Mouse (Mus musculus): Measurements from ENCODE around the gene Erbb4. TPM values are rescaled to one million over a fixed set of nuclear protein-coding genes. Genes with fewer than 3 reads are reported as not detected.

The Erbb4 gene
- polyA plus RNA-seq, 1 experiment from 2014 or later: 22.3 TPM

- DNase-seq (no peak), ATAC-seq (ENCODE audit: low FRiP score, low TSS enrichment) (no peak)
- no peak overlapping the region for H3K4me2 ChIP-seq (ENCODE audit: low read length)
- no peaks in the 10 kb centered on the region for H3K9me3 ChIP-seq (ENCODE audit: control insufficient read depth, low read length)
- H3K4me3 ChIP-seq (replicated peaks; ENCODE audit: low read depth, low read length): no peak overlapping the region
- no peak overlapping the region for H3K9ac ChIP-seq (replicated peaks; ENCODE audit: low read length)
- H3K4me1 ChIP-seq (ENCODE audit: control insufficient read depth, insufficient read depth, low read length): no peaks in the 10 kb centered on the region
- no peak overlapping the region for H3K27ac ChIP-seq (replicated peaks; ENCODE audit: low read depth, low read length)
- H3K27me3 ChIP-seq (ENCODE audit: control insufficient read depth, insufficient read depth, low read length): no peaks in the 10 kb centered on the region
- no peaks in the 10 kb centered on the region for H3K36me3 ChIP-seq (ENCODE audit: control insufficient read depth, insufficient read depth, low read length)
- 81% methylated on average over 5 of the region's 5 CpGs for WGBS
These were observed 683.4 kb downstream of the Erbb4 start for GRCm38 (mm10) chr1:68424336-68424983.

- Histone ChIP-seq H3K4me1 (ENCODE audit: control insufficient read depth, insufficient read depth, low read length) (peaks cover 8% of the 10 kb centered on the region), H3K4me2 (ENCODE audit: low read length) (no peak overlapping the region), H3K9ac (replicated peaks; ENCODE audit: low read length) (no peak overlapping the region), H3K9me3 (ENCODE audit: control insufficient read depth, low read length) (no peaks in the 10 kb centered on the region), H3K36me3 (ENCODE audit: control insufficient read depth, insufficient read depth, low read length) (no peaks in the 10 kb centered on the region), H3K4me3 (replicated peaks; ENCODE audit: low read depth, low read length) (no peak overlapping the region), H3K27me3 (ENCODE audit: control insufficient read depth, insufficient read depth, low read length) (no peaks in the 10 kb centered on the region), H3K27ac (replicated peaks; ENCODE audit: low read depth, low read length) (0 out of 2 replicates have a peak overlapping the region, but pooled peaks have one; percentile 26)
- ATAC-seq (ENCODE audit: low FRiP score, low TSS enrichment) (no peak; the same call in 1 of the 2 replicates), DNase-seq (peak; percentile 33)
- WGBS: 10% methylated on average over 4 of the region's 4 CpGs
These were observed 706.7 kb downstream of the Erbb4 start for GRCm38 (mm10) chr1:68401204-68401603.

GRCm38 (mm10) chr1:68371531-68371930 is 736.3 kb downstream of the Erbb4 start:
- WGBS: 93% methylated on average over 2 of the region's 2 CpGs
- no peak for DNase-seq

GRCm38 (mm10) chr1:68333714-68334113 is 774.1 kb downstream of the Erbb4 start:
- no peak overlapping the region for H3K27ac ChIP-seq (replicated peaks; ENCODE audit: low read depth, low read length)
- no peaks in the 10 kb centered on the region for H3K9me3 ChIP-seq (ENCODE audit: control insufficient read depth, low read length)
- H3K36me3 ChIP-seq (ENCODE audit: control insufficient read depth, insufficient read depth, low read length): no peaks in the 10 kb centered on the region
- no peak for ATAC-seq (ENCODE audit: low FRiP score, low TSS enrichment)
- H3K4me1 ChIP-seq (ENCODE audit: control insufficient read depth, insufficient read depth, low read length): no peaks in the 10 kb centered on the region
- no peak for DNase-seq
- no peak overlapping the region for H3K4me2 ChIP-seq (ENCODE audit: low read length)
- H3K4me3 ChIP-seq (replicated peaks; ENCODE audit: low read depth, low read length): no peak overlapping the region
- 36% methylated on average over 2 of the region's 2 CpGs for WGBS
- no peaks in the 10 kb centered on the region for H3K27me3 ChIP-seq (ENCODE audit: control insufficient read depth, insufficient read depth, low read length)
- no peak overlapping the region for H3K9ac ChIP-seq (replicated peaks; ENCODE audit: low read length)

More at GRCm38 (mm10) chr1:68371531-68371930, 736.3 kb downstream of the Erbb4 start:
- Histone ChIP-seq H3K4me3 (replicated peaks; ENCODE audit: low read depth, low read length) (no peak overlapping the region), H3K9me3 (ENCODE audit: control insufficient read depth, low read length) (no peaks in the 10 kb centered on the region), H3K4me1 (ENCODE audit: control insufficient read depth, insufficient read depth, low read length) (no peaks in the 10 kb centered on the region), H3K4me2 (ENCODE audit: low read length) (no peak overlapping the region), H3K36me3 (ENCODE audit: control insufficient read depth, insufficient read depth, low read length) (no peaks in the 10 kb centered on the region), H3K27me3 (ENCODE audit: control insufficient read depth, insufficient read depth, low read length) (no peaks in the 10 kb centered on the region), H3K9ac (replicated peaks; ENCODE audit: low read length) (no peak overlapping the region), H3K27ac (replicated peaks; ENCODE audit: low read depth, low read length) (no peak overlapping the region)
- no peak for ATAC-seq (ENCODE audit: low FRiP score, low TSS enrichment)

- Histone ChIP-seq H3K9ac (replicated peaks; ENCODE audit: low read length) (no peak overlapping the region), H3K4me1 (ENCODE audit: control insufficient read depth, insufficient read depth, low read length) (no peaks in the 10 kb centered on the region), H3K4me2 (ENCODE audit: low read length) (no peak overlapping the region), H3K9me3 (ENCODE audit: control insufficient read depth, low read length) (no peaks in the 10 kb centered on the region), H3K27ac (replicated peaks; ENCODE audit: low read depth, low read length) (no peak overlapping the region), H3K4me3 (replicated peaks; ENCODE audit: low read depth, low read length) (no peak overlapping the region), H3K36me3 (ENCODE audit: control insufficient read depth, insufficient read depth, low read length) (no peaks in the 10 kb centered on the region), H3K27me3 (ENCODE audit: control insufficient read depth, insufficient read depth, low read length) (no peaks in the 10 kb centered on the region)
- no peak for DNase-seq
- no peak for ATAC-seq (ENCODE audit: low FRiP score, low TSS enrichment)
- 93% methylated on average over 4 of the region's 4 CpGs for WGBS
These were observed 802.0 kb downstream of the Erbb4 start for GRCm38 (mm10) chr1:68305813-68306212.

GRCm38 (mm10) chr1:68284443-68284842 is 823.4 kb downstream of the Erbb4 start:
- H3K9ac ChIP-seq (replicated peaks; ENCODE audit: low read length): no peak overlapping the region
- H3K9me3 ChIP-seq (ENCODE audit: control insufficient read depth, low read length): no peaks in the 10 kb centered on the region
- WGBS: 74% methylated on average over 2 of the region's 2 CpGs
- no peaks in the 10 kb centered on the region for H3K36me3 ChIP-seq (ENCODE audit: control insufficient read depth, insufficient read depth, low read length)
- no peaks in the 10 kb centered on the region for H3K4me1 ChIP-seq (ENCODE audit: control insufficient read depth, insufficient read depth, low read length)
- no peak for ATAC-seq (ENCODE audit: low FRiP score, low TSS enrichment)
- DNase-seq: no peak
- no peak overlapping the region for H3K4me3 ChIP-seq (replicated peaks; ENCODE audit: low read depth, low read length)
- H3K27me3 ChIP-seq (ENCODE audit: control insufficient read depth, insufficient read depth, low read length): no peaks in the 10 kb centered on the region
- no peak overlapping the region for H3K4me2 ChIP-seq (ENCODE audit: low read length)
- no peak overlapping the region for H3K27ac ChIP-seq (replicated peaks; ENCODE audit: low read depth, low read length)

- H3K4me2 ChIP-seq (ENCODE audit: low read length): no peak overlapping the region
- DNase-seq: no peak
- H3K4me1 ChIP-seq (ENCODE audit: control insufficient read depth, insufficient read depth, low read length): no peaks in the 10 kb centered on the region
- ATAC-seq (ENCODE audit: low FRiP score, low TSS enrichment): no peak
- no peak overlapping the region for H3K4me3 ChIP-seq (replicated peaks; ENCODE audit: low read depth, low read length)
- WGBS: 73% methylated on average over 5 of the region's 5 CpGs
- no peak overlapping the region for H3K9ac ChIP-seq (replicated peaks; ENCODE audit: low read length)
- H3K9me3 ChIP-seq (ENCODE audit: control insufficient read depth, low read length): no peaks in the 10 kb centered on the region
- H3K27me3 ChIP-seq (ENCODE audit: control insufficient read depth, insufficient read depth, low read length): no peaks in the 10 kb centered on the region
- H3K27ac ChIP-seq (replicated peaks; ENCODE audit: low read depth, low read length): no peak overlapping the region
- no peaks in the 10 kb centered on the region for H3K36me3 ChIP-seq (ENCODE audit: control insufficient read depth, insufficient read depth, low read length)
These were observed 832.0 kb downstream of the Erbb4 start for GRCm38 (mm10) chr1:68275819-68276218.

- ATAC-seq (ENCODE audit: low FRiP score, low TSS enrichment) (peak; percentile 60; the same call in 1 of the 2 replicates), DNase-seq (peak; percentile 46)
- Histone ChIP-seq H3K9me3 (ENCODE audit: control insufficient read depth, low read length) (no peaks in the 10 kb centered on the region), H3K4me1 (ENCODE audit: control insufficient read depth, insufficient read depth, low read length) (no peaks in the 10 kb centered on the region), H3K27ac (replicated peaks; ENCODE audit: low read depth, low read length) (peak overlapping the region; percentile 41; the same call in 1 of the 2 replicates), H3K4me2 (ENCODE audit: low read length) (no peak overlapping the region), H3K27me3 (ENCODE audit: control insufficient read depth, insufficient read depth, low read length) (no peaks in the 10 kb centered on the region), H3K36me3 (ENCODE audit: control insufficient read depth, insufficient read depth, low read length) (no peaks in the 10 kb centered on the region), H3K9ac (replicated peaks; ENCODE audit: low read length) (no peak overlapping the region), H3K4me3 (replicated peaks; ENCODE audit: low read depth, low read length) (no peak overlapping the region)
- WGBS: 9% methylated on average over 3 of the region's 3 CpGs
These were observed 929.3 kb downstream of the Erbb4 start for GRCm38 (mm10) chr1:68178580-68178979.

GRCm38 (mm10) chr1:68155253-68155652 is 952.6 kb downstream of the Erbb4 start:
- ATAC-seq (ENCODE audit: low FRiP score, low TSS enrichment) (no peak), DNase-seq (peak; percentile 33)
- Histone ChIP-seq H3K4me1 (ENCODE audit: control insufficient read depth, insufficient read depth, low read length) (0 out of 2 replicates have a peak, but pooled peaks cover 6% of the 10 kb centered on the region), H3K4me3 (replicated peaks; ENCODE audit: low read depth, low read length) (no peak overlapping the region), H3K27me3 (ENCODE audit: control insufficient read depth, insufficient read depth, low read length) (no peaks in the 10 kb centered on the region), H3K9me3 (ENCODE audit: control insufficient read depth, low read length) (no peaks in the 10 kb centered on the region), H3K27ac (replicated peaks; ENCODE audit: low read depth, low read length) (no peak overlapping the region), H3K36me3 (ENCODE audit: control insufficient read depth, insufficient read depth, low read length) (no peaks in the 10 kb centered on the region), H3K9ac (replicated peaks; ENCODE audit: low read length) (no peak overlapping the region), H3K4me2 (ENCODE audit: low read length) (no peak overlapping the region)
- WGBS: 29% methylated on average over 1 of the region's 1 CpGs

Measured in midbrain, embryonic 14.5 days (tissue).